Mouse (Mus musculus) brain, embryonic 14.5 days (tissue): ENCODE data around the gene Gpr179.

Source experiments
- CTCF ChIP-seq: fragments of 200-500 bp; IDR thresholded peaks from 2 replicates; pipeline ENCODE4 v1.5.1; 2012; ENCODE audit warnings: inconsistent platforms, mild to moderate bottlenecking, moderate library complexity, borderline replicate concordance; ENCODE audit not compliant: insufficient read depth, insufficient read length; ENCODE audit errors: extremely low read depth
- POLR2A ChIP-seq: fragments of 200-500 bp; IDR thresholded peaks from 2 replicates; pipeline ENCODE4 v1.6.1; 2012; ENCODE audit warnings: mild to moderate bottlenecking, inconsistent platforms, borderline replicate concordance; ENCODE audit not compliant: poor library complexity, insufficient read depth, insufficient read length, severe bottlenecking; ENCODE audit errors: extremely low read depth

DNA sequence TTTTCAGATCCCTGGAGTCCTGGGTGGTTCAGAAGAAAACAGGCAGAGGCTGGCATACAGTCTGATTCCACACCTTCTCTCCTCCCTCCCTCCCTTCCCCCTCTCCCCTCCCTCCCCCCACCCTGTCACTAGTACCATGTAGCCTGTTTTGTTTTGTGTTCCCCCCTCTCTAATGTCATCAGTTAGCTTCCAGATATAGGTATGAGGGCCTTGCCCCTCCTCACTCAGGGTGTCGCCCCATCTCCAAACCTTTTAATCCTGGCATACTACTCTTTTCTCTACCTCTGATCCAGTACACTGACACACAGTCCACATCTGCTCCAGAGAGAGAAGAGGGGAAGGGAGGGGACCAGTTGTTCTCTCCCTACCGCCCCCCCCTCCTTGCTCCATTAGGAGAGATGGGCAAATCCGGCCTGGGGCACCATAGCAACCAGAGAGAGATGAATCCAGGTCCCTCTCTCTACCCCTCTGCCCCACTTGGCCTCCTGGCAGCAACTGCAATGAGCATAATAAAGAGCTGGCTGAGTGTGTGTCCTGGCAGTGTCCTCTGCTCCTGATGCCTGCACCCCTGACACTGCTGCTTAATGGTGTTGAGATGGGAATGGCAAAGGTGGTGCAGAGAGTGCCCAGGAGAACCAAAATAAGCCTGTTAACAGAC is at the start of gene Gpr179:
- TF ChIP-seq CTCF (no peak), POLR2A (no peak)
